Mouse (Mus musculus) ES-Bruce4 (cell line): ENCODE measurements around the gene Jam2.

Experiments
- CTCF ChIP-seq: IDR thresholded peaks from one replicate; pipeline ENCODE4 v1.8.1; 2011; ENCODE audit warnings: low read depth, low read length
- EP300 ChIP-seq: IDR thresholded peaks from 2 replicates; pipeline ENCODE4 v1.6.1; 2011; ENCODE audit warnings: low read depth, low read length; ENCODE audit not compliant: insufficient read depth
- POLR2A ChIP-seq: IDR thresholded peaks from one replicate; pipeline ENCODE4 v1.8.1; 2011; ENCODE audit warnings: low read length; ENCODE audit not compliant: insufficient read depth

DNA sequence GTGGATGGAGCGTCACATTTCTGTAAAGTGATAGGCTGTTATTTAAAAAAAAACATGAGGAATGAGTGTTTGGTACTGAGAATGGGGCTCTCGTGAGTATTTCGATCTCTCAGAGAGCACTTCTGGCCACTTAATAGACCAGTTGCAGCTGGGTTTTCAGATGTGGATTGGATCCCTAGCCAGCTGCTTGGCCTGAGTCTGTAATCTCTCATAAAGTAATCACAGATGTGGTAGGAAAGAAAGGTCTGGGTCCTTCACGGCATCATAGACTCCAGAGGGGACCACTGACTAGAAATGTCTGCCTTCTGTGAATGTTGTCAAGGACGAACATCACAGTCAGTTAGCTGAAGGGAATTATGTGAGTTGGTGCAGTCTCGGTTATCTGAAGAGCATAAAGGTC lies 4.5 kb downstream of the Jam2 start:
- TF ChIP-seq CTCF (no peak), POLR2A (no peak), EP300 (no peak)
